Mouse (Mus musculus) midbrain, postnatal 0 days (tissue): ENCODE measurements at regions not wholly inside any gene's neighbourhood (a gene's known extent, or its start where the extent isn't known, plus 50 kb on each side); places are given as distances from the start of the nearest gene placed in this dataset.
"Not testable (repeated sequence)": the region's sequence is repeated elsewhere in the genome, so short reads cannot be mapped to it uniquely, and the experiment has no call there.

Experiments
- ATAC-seq: fragments of 200-750 bp; cut with Nextera tagmentation; 2 replicates; pipeline ENCODE4 v1.8.0; 2017; ENCODE audit warnings: moderate number of reproducible peaks, mild to moderate bottlenecking, moderate TSS enrichment, moderate library complexity; ENCODE audit not compliant: low FRiP score
- DNase-seq: peaks from one replicate; pipeline ENCODE4 v3.0.0-alpha.2; 2015; ENCODE audit warnings: low spot score
- H3K27ac ChIP-seq: fragments of 300-500 bp; sonication (generic); 2 replicates; pipeline ENCODE4 v1.5.1; 2014; ENCODE audit warnings: low read depth, mild to moderate bottlenecking, low read length, mixed read lengths
- H3K27me3 ChIP-seq: fragments of 300-500 bp; sonication (generic); 2 replicates; pipeline ENCODE4 v1.6.1; 2014; ENCODE audit warnings: low read length, control low read depth, mixed read lengths; ENCODE audit not compliant: insufficient read depth
- H3K36me3 ChIP-seq: fragments of 300-500 bp; sonication (generic); 2 replicates; pipeline ENCODE4 v1.6.1; 2014; ENCODE audit warnings: low read length, control low read depth, mixed read lengths; ENCODE audit not compliant: insufficient read depth
- H3K4me1 ChIP-seq: fragments of 300-500 bp; sonication (generic); 2 replicates; pipeline ENCODE4 v1.6.1; 2014; ENCODE audit warnings: mild to moderate bottlenecking, control low read depth, antibody characterized with exemption, low read length, mixed read lengths; ENCODE audit not compliant: insufficient read depth
- H3K4me2 ChIP-seq: fragments of 300-500 bp; sonication (generic); 2 replicates; pipeline ENCODE4 v1.6.1; 2014; ENCODE audit warnings: low read depth, mild to moderate bottlenecking, low read length, mixed read lengths; ENCODE audit not compliant: poor library complexity, severe bottlenecking
- H3K4me3 ChIP-seq: fragments of 300-500 bp; sonication (generic); 2 replicates; pipeline ENCODE4 v1.5.1; 2014; ENCODE audit warnings: low read depth, mild to moderate bottlenecking, low read length, moderate library complexity
- H3K9ac ChIP-seq: fragments of 300-500 bp; sonication (generic); replicated peaks from 2 replicates; pipeline ENCODE4 v1.6.1; 2014; ENCODE audit warnings: mild to moderate bottlenecking, low read length, moderate library complexity, mixed read lengths; ENCODE audit not compliant: poor library complexity, severe bottlenecking
- H3K9me3 ChIP-seq: fragments of 300-500 bp; sonication (generic); 2 replicates; pipeline ENCODE4 v1.6.1; 2016; ENCODE audit warnings: low read length, control low read depth
- CTCF ChIP-seq: IDR thresholded peaks from 2 replicates; pipeline ENCODE4 v1.5.1; 2016; ENCODE audit warnings: antibody characterized with exemption, mild to moderate bottlenecking
- WGBS: fragments of 180-500 bp; shearing (Covaris S2); extraction: QIAGEN DNeasy Blood & Tissue Kit; methylation state at CpG from one replicate; pipeline ENCODE4 v1.1.7; 2014; 5-methylcytosine and 5-hydroxymethylcytosine counted together

- no peak for ATAC-seq
- Histone ChIP-seq H3K4me2 (no peak overlapping the region), H3K36me3 (no peaks in the 10 kb centered on the region), H3K4me3 (no peak overlapping the region), H3K9ac (no peak overlapping the region), H3K27ac (no peak overlapping the region), H3K4me1 (no peaks in the 10 kb centered on the region), H3K27me3 (no peaks in the 10 kb centered on the region), H3K9me3 (no peaks in the 10 kb centered on the region)
- TF ChIP-seq CTCF, result no peak
- 83% methylated on average over 3 of the region's 3 CpGs for WGBS
- DNase-seq, result no peak
These were observed 58.1 kb upstream of the Slc1a4 start for GRCm38 (mm10) chr11:20390622-20391021.

DNA sequence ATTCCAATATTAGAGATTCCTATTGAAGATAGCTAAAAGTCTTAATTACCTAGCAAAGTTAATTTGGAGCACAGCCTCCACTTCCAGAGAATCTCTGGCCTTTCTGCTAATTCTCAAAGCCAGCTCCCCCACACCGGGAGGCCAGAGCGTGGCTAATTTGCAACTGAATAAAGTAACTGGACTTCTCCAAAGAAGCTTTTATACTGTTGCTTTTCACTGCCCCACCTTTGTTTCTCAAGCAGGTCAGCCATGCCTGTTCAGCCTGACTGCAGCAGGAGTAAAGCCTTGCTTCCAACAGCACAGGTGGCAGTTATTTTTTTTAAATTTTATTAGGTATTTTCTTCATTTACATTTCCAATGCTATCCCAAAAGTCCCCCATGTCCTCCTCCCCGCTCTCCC lies 60.8 kb upstream of the Slc1a4 start:
- not testable (repeated sequence) for DNase-seq, H3K9ac ChIP-seq, H3K9me3 ChIP-seq, ATAC-seq, H3K27ac ChIP-seq, H3K27me3 ChIP-seq, H3K4me2 ChIP-seq, H3K4me3 ChIP-seq, H3K4me1 ChIP-seq, H3K36me3 ChIP-seq
- WGBS, result 49% methylated on average over 3 of the region's 3 CpGs

GRCm38 (mm10) chr11:20393807-20394206 lies 61.3 kb upstream of the Slc1a4 start:
- not testable (repeated sequence) for H3K36me3 ChIP-seq, H3K9ac ChIP-seq, H3K4me1 ChIP-seq, H3K4me2 ChIP-seq, H3K27me3 ChIP-seq, DNase-seq, H3K27ac ChIP-seq, ATAC-seq, H3K4me3 ChIP-seq, H3K9me3 ChIP-seq
- WGBS, result 83% methylated on average over 3 of the region's 3 CpGs

GRCm38 (mm10) chr11:20395848-20396203 lies 63.3 kb upstream of the Slc1a4 start:
- no peaks in the 10 kb centered on the region for H3K36me3 ChIP-seq
- H3K9ac ChIP-seq, result no peak overlapping the region
- DNase-seq, result no peak
- no peaks in the 10 kb centered on the region for H3K4me1 ChIP-seq
- H3K27ac ChIP-seq, result no peak overlapping the region; the same call in 1 of the 2 replicates
- H3K4me3 ChIP-seq, result no peak overlapping the region
- H3K9me3 ChIP-seq, result no peaks in the 10 kb centered on the region
- no peaks in the 10 kb centered on the region for H3K27me3 ChIP-seq
- no peak overlapping the region for H3K4me2 ChIP-seq
- 75% methylated on average over 7 of the region's 7 CpGs for WGBS
- no peak for ATAC-seq
- TF ChIP-seq CTCF, result no peak

DNA sequence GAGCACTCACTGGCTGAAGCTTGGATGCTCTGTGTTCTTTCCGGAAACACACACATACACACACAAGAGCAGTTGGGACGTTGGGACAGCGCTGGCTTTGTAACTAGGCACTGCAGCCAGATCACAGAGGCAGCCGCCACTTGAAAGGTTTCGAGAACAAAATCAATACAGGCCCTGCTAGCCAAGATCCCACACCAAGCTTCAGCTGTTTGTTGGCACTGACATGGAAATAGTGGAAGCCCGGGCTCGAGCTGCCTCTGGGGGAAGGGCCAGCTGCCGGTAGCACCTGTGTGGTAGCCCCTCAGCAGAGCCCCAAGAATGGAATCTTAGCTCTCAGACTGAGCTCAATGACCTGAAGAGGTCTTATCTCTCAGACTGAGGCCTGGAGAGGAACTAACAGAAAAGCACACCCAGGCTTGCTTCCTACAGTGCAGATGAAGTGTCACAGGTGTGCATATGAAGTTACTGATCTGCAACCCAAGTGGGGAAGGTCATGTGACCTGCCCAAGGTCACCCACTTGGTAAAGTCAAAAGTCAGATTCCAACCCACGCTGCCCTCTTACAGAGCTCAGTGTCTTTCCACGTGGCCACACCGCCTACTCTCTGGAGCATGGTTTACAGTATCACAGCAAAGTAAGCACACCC lies 63.8 kb upstream of the Slc1a4 start:
- 74% methylated on average over 11 of the region's 11 CpGs for WGBS
- ATAC-seq, result peak; percentile 70
- H3K36me3 ChIP-seq, result no peaks in the 10 kb centered on the region

DNA sequence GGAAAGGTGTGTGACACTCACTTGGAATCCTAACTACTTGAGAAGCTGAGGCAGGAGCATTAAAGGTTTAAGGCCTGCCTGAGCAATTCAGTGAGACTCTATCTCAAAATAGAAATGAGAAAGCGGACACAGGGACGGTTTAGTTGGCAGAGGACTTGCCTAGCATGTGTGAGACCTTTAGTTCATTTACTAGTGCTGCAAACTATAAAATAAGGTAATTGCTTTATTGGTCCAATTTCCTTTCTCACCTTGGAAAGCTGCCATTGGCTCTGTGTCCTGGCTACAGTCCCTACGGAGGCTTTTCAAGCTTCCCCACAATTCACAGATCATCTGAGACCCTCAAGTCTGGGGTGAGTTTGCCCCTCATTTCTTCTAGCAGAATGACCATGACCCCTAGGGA lies 64.4 kb upstream of the Slc1a4 start:
- peak; percentile 9 for DNase-seq
- 74% methylated on average over 3 of the region's 3 CpGs for WGBS

More for the DNA sequence above, 63.8 kb upstream of the Slc1a4 start:
- Histone ChIP-seq H3K27me3 (no peaks in the 10 kb centered on the region), H3K4me2 (no peak overlapping the region), H3K9me3 (no peaks in the 10 kb centered on the region), H3K4me3 (no peak overlapping the region), H3K9ac (no peak overlapping the region), H3K4me1 (no peaks in the 10 kb centered on the region), H3K27ac (0 out of 2 replicates have a peak overlapping the region, but pooled peaks have one; percentile 0)
- no peak for TF ChIP-seq CTCF
- DNase-seq, result peak; percentile 78

More for the DNA sequence above, 64.4 kb upstream of the Slc1a4 start:
- H3K9me3 ChIP-seq, result no peaks in the 10 kb centered on the region
- no peaks in the 10 kb centered on the region for H3K27me3 ChIP-seq
- H3K4me1 ChIP-seq, result no peaks in the 10 kb centered on the region
- ATAC-seq, result no peak
- H3K27ac ChIP-seq, result 0 out of 2 replicates have a peak overlapping the region, but pooled peaks have one; percentile 0
- no peak overlapping the region for H3K4me3 ChIP-seq
- no peaks in the 10 kb centered on the region for H3K36me3 ChIP-seq
- H3K9ac ChIP-seq, result no peak overlapping the region
- H3K4me2 ChIP-seq, result no peak overlapping the region
- no peak for TF ChIP-seq CTCF
